Mouse (Mus musculus) adrenal gland, postnatal 36 days (tissue): Measurements from ENCODE around the gene Ccl25. TPM values are rescaled to one million over a fixed set of nuclear protein-coding genes. Genes with fewer than 3 reads are reported as not detected.

Source experiments
- total RNA-seq, 2 experiments: library from RNA; stranded (reverse); gene quantifications; 2 replicates each; pipeline ENCODE4 v1.2.3; 2021

Gene Ccl25
- total RNA-seq, 2 experiments from 2014 or later: 14.8 to 15.5 TPM

Other genes with a start within 250 kb of the Ccl25 start
- 1 to 10 TPM; 1.5 to 3.6 TPM for gene Cd209f, start 219.4 kb upstream of the Ccl25 start, total RNA-seq
- gene Cd209g, start 191.1 kb upstream of the Ccl25 start, total RNA-seq: 1 to 10 TPM in 1 of 2 experiments, under 1 TPM in 1; 0.86 to 1.1 TPM
- gene Evi5l, start 158.6 kb upstream of the Ccl25 start, total RNA-seq: 10 to 100 TPM; 29.4 to 38.5 TPM
- 1 to 10 TPM; 3.7 to 4.0 TPM for gene Prr36, start 107.8 kb upstream of the Ccl25 start, total RNA-seq
- gene Lrrc8e, start 98.4 kb upstream of the Ccl25 start, total RNA-seq: 10 to 100 TPM; 21.4 to 24.1 TPM
- 10 to 100 TPM; 89.3 to 95.0 TPM for gene Map2k7, start 86.5 kb upstream of the Ccl25 start, total RNA-seq
- gene Gm49320, start 86.3 kb upstream of the Ccl25 start, total RNA-seq: 1 to 10 TPM in 1 of 2 experiments, not detected in 1; 1.7 TPM
- 10 to 100 TPM; 11.1 to 11.5 TPM for gene Tgfbr3l, start 77.0 kb upstream of the Ccl25 start, total RNA-seq
- 10 to 100 TPM; 25.6 to 32.1 TPM for gene Snapc2, start 72.1 kb upstream of the Ccl25 start, total RNA-seq
- 1 to 10 TPM; 5.5 to 7.3 TPM for gene Ctxn1, start 65.9 kb upstream of the Ccl25 start, total RNA-seq
- 10 to 100 TPM; 93.2 to 96.9 TPM for gene Timm44, start 49.3 kb upstream of the Ccl25 start, total RNA-seq
- gene Elavl1, start 203 bp downstream of the Ccl25 start, total RNA-seq: 100 to 1,000 TPM in 1 of 2 experiments, 10 to 100 TPM in 1; 96.6 to 121 TPM
- 10 to 100 TPM; 20.3 to 21.3 TPM for gene Cers4, start 167.8 kb downstream of the Ccl25 start, total RNA-seq